Mouse (Mus musculus) intestine, embryonic 15.5 days (tissue): ENCODE measurements around the gene Numbl. TPM values are rescaled to one million over a fixed set of nuclear protein-coding genes. Genes with fewer than 3 reads are reported as not detected.

ENCODE experiments used
- ATAC-seq: fragments of 200-750 bp; cut with Nextera tagmentation; 2 replicates; pipeline ENCODE4 v1.8.0; 2017; ENCODE audit warnings: moderate TSS enrichment, moderate library complexity
- H3K27ac ChIP-seq: fragments of 300-500 bp; sonication (generic); 2 replicates; pipeline ENCODE4 v1.5.1; 2015; ENCODE audit warnings: mild to moderate bottlenecking, inconsistent platforms
- H3K27me3 ChIP-seq: fragments of 300-500 bp; sonication (generic); replicated peaks from 2 replicates; pipeline ENCODE4 v1.6.1; 2015; ENCODE audit warnings: inconsistent platforms
- H3K36me3 ChIP-seq: fragments of 300-500 bp; sonication (generic); 2 replicates; pipeline ENCODE4 v1.6.1; 2015; ENCODE audit warnings: inconsistent platforms
- H3K4me1 ChIP-seq: fragments of 300-500 bp; sonication (generic); replicated peaks from 2 replicates; pipeline ENCODE4 v1.6.1; 2015; ENCODE audit warnings: inconsistent platforms
- H3K4me2 ChIP-seq: fragments of 300-500 bp; sonication (generic); replicated peaks from 2 replicates; pipeline ENCODE4 v1.6.1; 2015; ENCODE audit warnings: mild to moderate bottlenecking, inconsistent platforms
- H3K4me3 ChIP-seq: fragments of 300-500 bp; sonication (generic); replicated peaks from 2 replicates; pipeline ENCODE4 v1.5.1; 2015; ENCODE audit warnings: inconsistent platforms
- H3K9ac ChIP-seq: fragments of 300-500 bp; sonication (generic); 2 replicates; pipeline ENCODE4 v1.6.1; 2015; ENCODE audit warnings: inconsistent platforms
- H3K9me3 ChIP-seq: fragments of 300-500 bp; sonication (generic); 2 replicates; pipeline ENCODE4 v1.6.1; 2016; ENCODE audit warnings: inconsistent platforms
- WGBS: fragments of 180-500 bp; shearing (Covaris S2); methylation state at CpG from one replicate; pipeline ENCODE4 v1.1.7; 2015; 5-methylcytosine and 5-hydroxymethylcytosine counted together
- polyA plus RNA-seq: library from polyadenylated mRNA; unstranded; fragments of >200 nt; fragmentation: Nextera tagmentation; extraction: Ambion mirVana; gene quantifications from 2 replicates; pipeline ENCODE4 v1.2.1, GENCODE M21; 2015

The Numbl gene
- polyA plus RNA-seq, 1 experiment from 2014 or later, result 16.5 TPM

- Histone ChIP-seq H3K9ac (no peak overlapping the region), H3K36me3 (no peaks in the 10 kb centered on the region), H3K27ac (no peak overlapping the region), H3K4me1 (peaks cover 52% of the 10 kb centered on the region), H3K9me3 (no peaks in the 10 kb centered on the region), H3K27me3 (peaks cover 52% of the 10 kb centered on the region), H3K4me3 (peak overlapping the region; percentile 25; the same call in 1 of the 2 replicates), H3K4me2 (peak overlapping the region; percentile 92)
- ATAC-seq, result peak; percentile 9; the same call in 1 of the 2 replicates
- 7% methylated on average over 45 of the region's 45 CpGs for WGBS
These were observed 71.2 kb downstream of the Numbl start for GRCm38 (mm10) chr7:27329326-27329947.

DNA sequence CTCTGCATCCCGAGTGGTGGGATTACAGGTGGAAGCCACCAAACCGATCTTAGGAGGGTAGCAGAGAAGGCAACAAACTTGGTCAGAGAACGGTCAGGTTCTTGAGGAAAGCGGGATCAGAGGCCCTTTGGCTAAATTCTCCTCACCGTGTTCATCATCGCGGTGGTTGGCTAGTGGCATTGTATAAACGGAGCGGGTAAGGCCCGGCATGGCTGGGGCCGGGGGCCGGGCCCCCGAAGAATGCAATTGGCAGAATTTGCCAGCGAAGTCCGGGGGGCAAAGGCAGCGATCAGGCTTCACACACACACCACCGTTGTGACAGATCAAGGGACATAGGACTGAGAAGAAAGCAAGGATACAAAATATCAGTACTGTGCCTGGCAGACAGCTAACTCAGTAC lies 71.7 kb downstream of the Numbl start:
- Histone ChIP-seq H3K36me3 (no peaks in the 10 kb centered on the region), H3K27me3 (peaks cover 56% of the 10 kb centered on the region), H3K4me2 (peak overlapping the region; percentile 92), H3K4me1 (peaks cover 56% of the 10 kb centered on the region), H3K9me3 (no peaks in the 10 kb centered on the region), H3K9ac (no peak overlapping the region), H3K27ac (no peak overlapping the region), H3K4me3 (peak overlapping the region; percentile 64; the same call in 1 of the 2 replicates)
- ATAC-seq, result no peak
- 25% methylated on average over 17 of the region's 17 CpGs for WGBS

DNA sequence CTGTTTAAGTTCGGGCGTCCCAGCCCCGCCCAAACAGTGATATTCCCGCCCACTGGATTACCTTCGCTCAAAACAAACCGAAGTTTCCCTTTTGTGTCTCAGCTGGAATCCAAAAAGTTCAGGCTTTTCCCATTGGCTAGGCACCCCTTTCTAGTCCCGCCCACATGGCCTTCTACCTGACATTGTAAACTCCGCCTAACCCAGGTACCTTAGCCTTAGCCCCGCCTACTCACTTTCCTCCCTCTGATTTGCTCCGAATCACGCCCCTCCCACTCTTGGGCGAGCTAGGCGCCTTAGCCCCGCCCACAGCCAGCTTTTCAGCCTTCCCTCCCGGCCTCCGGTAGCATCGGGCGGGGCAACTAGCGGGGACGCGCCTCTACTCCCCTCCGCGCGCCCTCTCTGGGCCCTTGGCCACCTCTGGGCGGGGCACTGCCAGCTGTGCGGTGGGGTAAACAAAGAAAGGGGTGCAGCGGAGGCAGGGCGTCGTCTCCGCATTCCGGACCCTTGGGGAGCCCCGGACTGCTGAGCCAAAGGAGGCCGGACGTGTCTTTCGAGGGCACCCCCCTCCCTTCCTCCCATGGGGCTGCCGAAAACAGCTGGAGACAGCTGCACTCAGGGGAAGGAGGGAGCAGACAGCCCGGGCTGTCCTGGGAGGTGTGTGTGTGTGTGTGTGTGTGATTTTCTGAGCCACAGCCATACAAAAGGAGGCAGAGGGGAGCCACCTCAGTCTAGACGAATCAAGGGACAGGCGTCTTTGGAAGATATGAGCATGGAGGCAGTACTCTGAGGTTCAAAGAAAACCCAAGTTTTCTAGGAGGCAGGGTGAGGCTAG lies 72.7 kb downstream of the Numbl start:
- Histone ChIP-seq H3K9ac (peak overlapping the region; percentile 47), H3K4me2 (peak overlapping the region; percentile 92), H3K36me3 (no peaks in the 10 kb centered on the region), H3K9me3 (no peaks in the 10 kb centered on the region), H3K4me1 (peaks cover 56% of the 10 kb centered on the region), H3K27ac (peak overlapping the region; percentile 91), H3K27me3 (peaks cover 50% of the 10 kb centered on the region), H3K4me3 (peak overlapping the region; percentile 64)
- ATAC-seq, result peak; percentile 70
- under 1% methylated on average over 39 of the region's 39 CpGs for WGBS

DNA sequence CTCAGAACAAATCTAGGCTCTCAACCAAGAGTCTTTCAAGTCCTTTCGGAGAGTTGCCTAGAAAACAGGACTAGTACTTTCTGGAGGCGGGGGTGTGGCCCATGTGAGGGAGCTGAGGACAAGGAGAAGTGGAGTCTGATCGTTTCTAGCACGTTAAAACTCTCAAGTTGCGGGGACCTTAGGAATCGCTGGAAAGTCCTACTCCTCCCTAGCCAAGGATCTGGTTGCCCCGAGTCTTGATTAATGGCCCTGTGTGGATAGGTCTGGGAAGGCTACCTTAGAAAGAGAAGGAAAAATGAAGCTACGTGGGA lies 73.3 kb downstream of the Numbl start:
- ATAC-seq, result no peak
- Histone ChIP-seq H3K4me2 (peak overlapping the region; percentile 92), H3K27me3 (peaks cover 51% of the 10 kb centered on the region), H3K27ac (peak overlapping the region; percentile 91), H3K36me3 (no peaks in the 10 kb centered on the region), H3K9me3 (no peaks in the 10 kb centered on the region), H3K4me3 (peak overlapping the region; percentile 64), H3K4me1 (peaks cover 56% of the 10 kb centered on the region), H3K9ac (peak overlapping the region; percentile 47)
- 2% methylated on average over 8 of the region's 8 CpGs for WGBS

Other genes with a start within 250 kb of the Numbl start
- gene Cyp2a12, start 229.4 kb upstream of the Numbl start, polyA plus RNA-seq, result not detected in 2 replicates
- gene Cyp2f2, start 138.5 kb upstream of the Numbl start, polyA plus RNA-seq, result 0.09 and 0.13 TPM in 2 replicates
- gene Cyp2t4, start 104.7 kb upstream of the Numbl start, polyA plus RNA-seq, result 0.09 and 0.16 TPM in 2 replicates
- 68.1 and 73.0 TPM in 2 replicates for gene Egln2, start 91.6 kb upstream of the Numbl start, polyA plus RNA-seq
- gene Rab4b, start 79.5 kb upstream of the Numbl start, polyA plus RNA-seq, result 65.4 and 66.3 TPM in 2 replicates
- gene Gm21983, start 77.3 kb upstream of the Numbl start, polyA plus RNA-seq, result not detected in 2 replicates
- gene Mia, start 77.3 kb upstream of the Numbl start, polyA plus RNA-seq, result 6.4 and 9.4 TPM in 2 replicates
- 3.0 and 3.2 TPM in 2 replicates for gene BC024978, start 62.7 kb upstream of the Numbl start, polyA plus RNA-seq
- gene Snrpa, start 62.2 kb upstream of the Numbl start, polyA plus RNA-seq, result 223 and 249 TPM in 2 replicates
- gene Itpkc, start 29.8 kb upstream of the Numbl start, polyA plus RNA-seq, result 8.8 and 9.4 TPM in 2 replicates
- gene Coq8b, start 25.4 kb upstream of the Numbl start, polyA plus RNA-seq, result 21.3 and 21.4 TPM in 2 replicates
- 75.9 and 92.8 TPM in 2 replicates for gene Ltbp4, start 79.3 kb downstream of the Numbl start, polyA plus RNA-seq
- gene Shkbp1, start 97.6 kb downstream of the Numbl start, polyA plus RNA-seq, result 35.0 and 35.5 TPM in 2 replicates
- 1.8 TPM in 1 of 2 replicates, not detected in the other for gene Gm20479, start 99.0 kb downstream of the Numbl start, polyA plus RNA-seq
- 0.33 and 0.38 TPM in 2 replicates for gene Sptbn4, start 189.3 kb downstream of the Numbl start, polyA plus RNA-seq
- gene Blvrb, start 189.5 kb downstream of the Numbl start, polyA plus RNA-seq, result 60.4 and 77.5 TPM in 2 replicates
- gene Sertad3, start 215.3 kb downstream of the Numbl start, polyA plus RNA-seq, result 25.7 and 27.0 TPM in 2 replicates
- gene Sertad1, start 228.5 kb downstream of the Numbl start, polyA plus RNA-seq, result 36.0 and 39.0 TPM in 2 replicates
- 2.7 and 3.2 TPM in 2 replicates for gene Prx, start 240.9 kb downstream of the Numbl start, polyA plus RNA-seq